Mouse (Mus musculus): Measurements from ENCODE around the gene Haus7.
"Not testable (repeated sequence)": the region's sequence is repeated elsewhere in the genome, so short reads cannot be mapped to it uniquely, and the experiment has no call there.

The Haus7 gene

DNA sequence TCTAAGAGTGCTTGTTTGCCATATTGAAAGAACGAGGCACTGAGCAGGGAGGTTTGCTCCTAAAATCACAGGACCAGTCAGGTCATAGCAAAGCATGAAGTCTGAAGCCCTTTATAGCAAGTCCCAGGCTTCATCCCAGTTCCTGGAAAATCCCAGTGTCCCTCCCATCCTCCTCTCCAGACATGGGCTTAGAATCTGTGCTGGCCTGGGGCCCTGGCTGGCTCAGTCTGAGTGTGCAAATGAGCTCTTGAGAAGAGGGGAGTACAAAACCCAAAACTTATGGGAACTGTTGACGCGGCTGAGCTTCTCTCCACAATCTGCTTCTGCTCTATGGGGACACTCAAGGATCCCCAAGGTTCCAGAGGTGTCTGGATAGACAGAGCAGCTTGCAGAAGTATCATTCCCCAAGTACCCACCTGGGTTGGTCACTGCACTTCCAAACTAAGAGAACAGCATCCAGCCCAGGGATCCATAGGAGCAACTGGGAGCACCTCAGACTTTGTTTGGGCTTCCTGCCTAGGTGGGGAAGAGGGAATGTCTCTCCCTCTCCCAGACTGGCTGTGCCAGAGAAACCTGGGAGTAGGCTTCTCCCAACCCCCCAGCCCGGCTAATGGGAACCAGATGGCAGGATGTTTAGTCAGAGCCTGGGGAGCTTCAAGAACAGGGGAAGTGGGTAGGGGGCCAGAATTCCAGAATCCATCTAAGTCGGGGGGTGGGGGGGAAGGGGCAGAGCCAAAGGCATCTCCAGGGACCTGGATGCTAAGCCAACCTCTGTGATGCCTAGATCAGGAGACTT, 8.8 kb upstream of the Haus7 start:
- peak; percentile 54 for DNase-seq (ENCODE audit: extremely low spot score, low spot score)

DNA sequence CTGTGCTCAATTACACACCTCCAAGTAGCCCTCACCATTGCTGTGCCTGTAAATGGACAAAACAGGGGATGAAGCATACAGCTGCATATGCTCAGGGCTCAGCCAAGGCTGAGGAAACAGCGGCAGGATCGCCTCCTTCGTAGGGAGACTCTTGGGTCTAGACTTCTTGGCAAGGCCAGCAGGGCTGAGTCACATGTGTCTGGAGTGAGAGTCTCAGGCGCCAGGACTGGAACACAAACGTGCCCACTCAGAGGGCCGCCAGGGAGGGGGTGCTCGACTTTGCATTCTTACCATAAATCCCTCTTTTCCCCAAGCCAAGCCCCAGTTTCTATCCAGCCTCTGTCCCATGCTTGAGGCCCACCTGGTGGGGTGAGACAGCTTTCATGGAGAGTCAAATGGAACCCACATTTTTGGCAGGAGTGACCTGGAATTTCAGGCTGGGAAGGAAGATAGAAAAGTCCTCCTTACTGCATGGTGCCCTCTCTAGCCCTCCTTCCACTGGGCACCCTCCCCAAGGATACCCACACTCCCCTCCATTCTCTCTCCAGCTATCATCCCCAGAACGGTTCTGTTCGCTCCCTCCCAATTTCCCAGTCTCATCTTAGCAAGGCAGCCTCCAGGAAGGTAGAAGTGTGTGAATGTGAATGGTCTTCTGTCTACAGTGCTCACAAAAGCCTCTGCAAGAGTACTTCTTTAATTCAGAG, 6.8 kb upstream of the Haus7 start:
- no peak for DNase-seq (ENCODE audit: extremely low spot score, low spot score)

GRCm38 (mm10) chrX:73460792-73461191, 1.9 kb upstream of the Haus7 start:
- no peak for DNase-seq (ENCODE audit: extremely low spot score, low spot score)

DNA sequence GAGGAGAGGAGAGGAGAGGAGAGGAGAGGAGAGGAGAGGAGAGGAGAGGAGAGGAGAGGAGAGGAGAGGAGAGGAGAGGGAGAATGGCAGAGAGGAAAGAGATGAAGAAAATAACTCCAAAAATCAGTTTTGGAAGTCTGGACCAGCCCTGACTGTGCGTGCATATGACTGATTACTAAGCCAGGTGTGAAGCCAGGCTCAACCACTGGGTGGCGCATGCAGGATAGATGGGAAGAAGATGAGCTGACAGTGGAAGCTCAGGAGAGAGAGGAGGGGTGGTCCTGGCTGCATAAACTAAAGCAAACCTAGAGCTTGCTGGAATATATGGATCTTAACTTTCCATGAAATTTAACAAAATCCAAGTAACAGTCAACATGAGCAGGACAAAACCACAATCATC, 6.9 kb downstream of the Haus7 start:
- peak; percentile 54 for DNase-seq (ENCODE audit: extremely low spot score, low spot score)

- DNase-seq (ENCODE audit: extremely low spot score, low spot score): no peak
Measured at GRCm38 (mm10) chrX:73441428-73441827, 17.4 kb downstream of the Haus7 start.

DNA sequence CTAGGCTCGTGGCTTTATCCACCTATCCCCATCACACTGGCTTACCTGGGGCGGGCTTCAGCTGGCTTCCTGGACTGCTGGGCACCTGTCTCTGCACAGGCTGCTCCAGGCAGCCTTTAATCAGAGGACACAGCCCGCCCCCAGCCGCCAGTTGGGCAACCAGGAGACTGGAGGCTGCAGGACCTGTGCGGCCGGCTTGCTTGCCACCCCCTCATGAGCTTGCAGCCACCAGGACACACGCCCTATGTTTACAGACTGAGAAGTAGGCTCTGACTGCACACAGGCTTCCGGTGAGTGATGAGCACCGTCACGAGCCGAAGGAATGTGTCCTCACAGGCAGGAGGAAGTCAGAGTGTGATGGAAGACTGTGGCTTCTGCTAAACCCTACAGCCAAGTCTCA, 23.6 kb downstream of the Haus7 start, which contains the start of gene Trex2:
Gene Trex2, minus strand, starts transcription at position 93 of the 400 bp plus-strand sequence.
- DNase-seq (ENCODE audit: extremely low spot score, low spot score): no peak

- no peak for DNase-seq (ENCODE audit: extremely low spot score, low spot score)
Measured at GRCm38 (mm10) chrX:73432850-73433249, 26.0 kb downstream of the Haus7 start.

- no peak for DNase-seq (ENCODE audit: extremely low spot score, low spot score)
Measured at GRCm38 (mm10) chrX:73430036-73430435, 28.8 kb downstream of the Haus7 start.

DNA sequence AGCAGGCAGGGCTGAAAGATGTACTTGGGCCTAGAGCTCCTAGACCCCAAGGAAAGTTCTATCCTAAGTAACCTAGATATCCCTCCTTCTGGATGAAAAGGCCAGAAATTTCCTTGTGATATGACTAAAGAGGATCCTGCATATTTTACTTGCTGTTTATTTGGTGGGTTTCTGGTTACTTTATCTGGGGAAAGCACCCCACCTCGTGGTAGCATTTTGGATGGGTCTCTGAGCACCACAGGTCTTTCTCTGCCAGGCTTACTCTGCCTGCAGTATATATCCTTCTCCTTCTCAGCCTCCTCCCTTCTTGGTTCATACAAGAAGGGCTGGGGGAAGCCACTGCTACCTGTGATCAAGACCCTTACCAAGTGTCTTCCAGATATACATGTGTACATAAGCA, 46.1 kb downstream of the Haus7 start:
- no peak for DNase-seq (ENCODE audit: extremely low spot score, low spot score)

- DNase-seq (ENCODE audit: extremely low spot score, low spot score): no peak
Measured at GRCm38 (mm10) chrX:73410880-73411517, 47.8 kb downstream of the Haus7 start, which contains the start of gene Zfp92. Zfp92 (plus strand) TSS chrX:73411096.

DNA sequence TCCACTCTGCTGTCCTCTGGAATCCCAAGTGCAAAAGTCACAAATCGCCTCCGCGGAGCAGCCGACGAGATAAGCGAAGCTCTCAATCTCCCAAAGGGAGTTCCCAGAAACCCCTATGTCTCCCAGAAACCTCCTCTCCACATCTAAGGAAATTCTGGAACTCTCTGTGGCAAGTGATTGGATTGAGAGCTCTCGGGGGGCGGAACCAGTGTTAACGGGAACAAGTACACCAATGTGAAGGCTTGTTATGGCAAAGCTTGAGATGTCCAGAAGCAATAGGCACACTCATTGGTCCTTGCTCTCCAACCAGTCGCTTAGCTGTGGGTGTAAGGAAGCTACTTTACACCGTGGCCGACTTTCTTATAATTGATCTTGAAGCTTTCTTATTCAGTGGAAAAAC, 57.2 kb downstream of the Haus7 start:
- no peak for DNase-seq (ENCODE audit: extremely low spot score, low spot score)

- no peak for DNase-seq (ENCODE audit: extremely low spot score, low spot score)
Measured at GRCm38 (mm10) chrX:73400951-73401350, 57.9 kb downstream of the Haus7 start.

DNA sequence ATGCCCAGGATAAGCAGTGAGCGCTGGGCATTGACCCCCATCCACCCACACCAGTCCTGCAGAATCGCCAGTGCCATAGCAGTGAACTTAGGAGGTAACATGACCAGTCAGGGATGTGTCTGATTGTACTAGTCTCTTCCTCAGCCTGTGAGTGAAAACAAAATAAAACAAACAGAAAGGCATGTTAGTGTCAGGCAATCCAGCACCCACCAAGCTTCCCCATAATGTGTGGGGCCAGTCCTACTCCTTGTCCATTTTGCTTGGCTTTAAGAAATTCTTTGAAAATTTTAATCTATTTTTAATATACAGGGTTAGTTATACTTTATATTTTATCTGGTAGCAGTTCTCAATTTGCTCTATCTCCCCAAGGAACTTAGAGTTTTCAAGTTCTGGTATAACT, 60.2 kb downstream of the Haus7 start, which contains the start of gene Gm18336:
Gene Gm18336, minus strand, starts transcription at position 101 of the 400 bp plus-strand sequence.
- DNase-seq (ENCODE audit: extremely low spot score, low spot score): not testable (repeated sequence)

DNA sequence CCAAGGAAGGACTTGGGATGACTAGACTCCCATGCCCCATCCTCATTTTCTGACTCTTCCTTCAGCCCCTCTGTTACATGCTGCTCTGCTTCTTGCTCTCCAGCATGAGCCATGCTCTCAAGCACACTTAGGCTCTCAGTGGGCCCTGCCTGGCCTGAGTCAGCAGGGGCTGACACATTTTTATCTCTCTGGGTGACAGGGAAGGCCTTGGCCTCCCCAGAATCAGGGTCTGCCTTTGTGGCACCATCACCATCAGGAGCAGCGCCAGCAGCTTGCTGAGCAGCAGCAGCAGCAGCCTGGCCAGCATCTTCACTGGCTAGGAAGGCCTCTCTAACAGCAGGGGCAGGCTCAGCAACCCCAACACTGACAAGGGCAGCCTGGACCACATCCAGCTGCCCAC, 62.4 kb downstream of the Haus7 start:
- no peak for DNase-seq (ENCODE audit: extremely low spot score, low spot score)

- no peak for DNase-seq (ENCODE audit: extremely low spot score, low spot score)
Measured at GRCm38 (mm10) chrX:73391481-73391880, 67.4 kb downstream of the Haus7 start.

Data from neural tube, embryonic 10.5 days (tissue).